Mouse (Mus musculus): ENCODE measurements around the gene Gm6592. TPM values are rescaled to one million over a fixed set of nuclear protein-coding genes. Genes with fewer than 3 reads are reported as not detected.

The Gm6592 gene
- not detected for polyA plus RNA-seq (2014; fragmentation: Illumina TruSeq; extraction: RNeasy Lipid Tissue Mini Kit (QIAGEN cat#74804); ENCODE audit: low replicate concordance)

GRCm38 (mm10) chrX:8843694-8844093 lies at the start of gene Gm6592:
Gene Gm6592 (plus strand): TSS chrX:8843994.

DNA sequence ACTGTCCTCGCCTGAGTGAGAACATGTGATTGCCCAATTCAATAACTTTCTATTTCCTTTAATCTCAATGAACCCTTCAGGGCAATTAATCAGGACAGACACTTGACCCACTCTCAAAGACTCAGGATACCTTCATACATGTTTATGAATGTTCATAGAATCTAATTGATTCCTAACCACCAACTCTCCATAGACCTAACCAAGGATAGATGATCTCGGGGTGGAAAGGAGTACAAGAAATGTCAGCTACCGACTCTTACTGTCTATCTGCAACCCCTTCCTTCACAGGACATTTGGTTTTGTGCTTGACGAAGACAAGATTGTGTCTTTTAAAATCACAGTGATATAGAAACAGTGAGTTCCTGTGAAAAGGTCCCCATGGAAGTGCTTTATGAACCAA lies 40.4 kb upstream of the Gm6592 start, which contains the start of gene Ssxb5:
Gene Ssxb5, plus strand, starts transcription at position 301 of the 400 bp plus-strand sequence.

GRCm38 (mm10) chrX:8873953-8874352 lies 30.2 kb downstream of the Gm6592 start, which contains the start of gene Gm5751:
Gene Gm5751 (plus strand): TSS chrX:8874253.

GRCm38 (mm10) chrX:8892343-8893155 lies 48.8 kb downstream of the Gm6592 start, which contains the start of gene B630019K06Rik:
Gene B630019K06Rik (plus strand): TSS chrX:8892382.

Other genes starting within 250 kb of the Gm6592 start
- gene Ssxb8, start 153.2 kb upstream of the Gm6592 start, polyA plus RNA-seq (2014; fragmentation: Illumina TruSeq; extraction: RNeasy Lipid Tissue Mini Kit (QIAGEN cat#74804); ENCODE audit: low replicate concordance): not detected
- gene Ssx9, start 95.6 kb upstream of the Gm6592 start, polyA plus RNA-seq (2014; fragmentation: Illumina TruSeq; extraction: RNeasy Lipid Tissue Mini Kit (QIAGEN cat#74804); ENCODE audit: low replicate concordance): not detected
- gene Ssxb5, start 40.3 kb upstream of the Gm6592 start, polyA plus RNA-seq (2014; fragmentation: Illumina TruSeq; extraction: RNeasy Lipid Tissue Mini Kit (QIAGEN cat#74804); ENCODE audit: low replicate concordance): not detected
- not detected for gene Gm5751, start 30.3 kb downstream of the Gm6592 start, polyA plus RNA-seq (2014; fragmentation: Illumina TruSeq; extraction: RNeasy Lipid Tissue Mini Kit (QIAGEN cat#74804); ENCODE audit: low replicate concordance)
- gene B630019K06Rik, start 48.4 kb downstream of the Gm6592 start, polyA plus RNA-seq (2014; fragmentation: Illumina TruSeq; extraction: RNeasy Lipid Tissue Mini Kit (QIAGEN cat#74804); ENCODE audit: low replicate concordance): 3.1 TPM
- not detected for gene Fthl17b, start 119.0 kb downstream of the Gm6592 start, polyA plus RNA-seq (2014; fragmentation: Illumina TruSeq; extraction: RNeasy Lipid Tissue Mini Kit (QIAGEN cat#74804); ENCODE audit: low replicate concordance)
- not detected for gene Fthl17c, start 132.6 kb downstream of the Gm6592 start, polyA plus RNA-seq (2014; fragmentation: Illumina TruSeq; extraction: RNeasy Lipid Tissue Mini Kit (QIAGEN cat#74804); ENCODE audit: low replicate concordance)
- not detected for gene Fthl17d, start 142.8 kb downstream of the Gm6592 start, polyA plus RNA-seq (2014; fragmentation: Illumina TruSeq; extraction: RNeasy Lipid Tissue Mini Kit (QIAGEN cat#74804); ENCODE audit: low replicate concordance)
- gene Fthl17e, start 189.5 kb downstream of the Gm6592 start, polyA plus RNA-seq (2014; fragmentation: Illumina TruSeq; extraction: RNeasy Lipid Tissue Mini Kit (QIAGEN cat#74804); ENCODE audit: low replicate concordance): not detected
- not detected for gene Fthl17f, start 219.0 kb downstream of the Gm6592 start, polyA plus RNA-seq (2014; fragmentation: Illumina TruSeq; extraction: RNeasy Lipid Tissue Mini Kit (QIAGEN cat#74804); ENCODE audit: low replicate concordance)